33 mouse cellular contexts compared by ENCODE assay signal in the genomic region with DNA sequence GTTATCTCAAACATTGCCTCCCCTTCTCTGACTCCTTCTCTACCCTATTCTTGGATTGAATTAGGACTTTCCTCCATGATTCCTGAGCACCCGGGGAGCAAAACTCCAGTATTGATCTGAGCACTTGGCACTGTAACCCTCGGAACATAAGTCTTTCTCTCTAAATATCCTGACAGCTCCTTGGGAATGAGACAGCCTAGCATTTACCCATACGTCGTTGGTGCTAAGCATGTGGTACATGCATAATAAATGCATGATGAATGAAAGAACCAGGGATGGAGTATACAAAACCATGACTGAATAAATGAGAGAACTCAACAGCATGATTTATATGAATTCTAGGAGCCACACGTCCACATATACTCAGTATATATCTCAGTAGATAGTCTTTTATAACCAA.
"Had no signal": no experiment of that assay in that cellular context is flagged by ENCODE, and none has a peak within 500 bp of the region (broad histone marks: within the 10 kb centered on the region; RNA-seq: fewer than 3 reads in every experiment).

No protein-coding gene starts in this region.

- ATAC-seq: hindbrain, embryonic 16.5 days; hindbrain, postnatal 0 days; inflammation-experienced regulatory T-cells, adult 6 months; intestine, embryonic 15.5 days; intestine, embryonic 16.5 days; intestine, postnatal 0 days had no signal

- H3K9ac ChIP-seq: heart, embryonic 13.5 days; heart, embryonic 15.5 days; hindbrain, embryonic 12.5 days; hindbrain, embryonic 13.5 days; hindbrain, embryonic 14.5 days; hindbrain, embryonic 15.5 days; intestine, embryonic 15.5 days; kidney, embryonic 15.5 days had no signal

- H3K4me2 ChIP-seq: heart, embryonic 13.5 days; heart, embryonic 15.5 days; hindbrain, embryonic 12.5 days; hindbrain, embryonic 13.5 days; hindbrain, embryonic 14.5 days; hindbrain, embryonic 15.5 days; intestine, embryonic 15.5 days; kidney, embryonic 15.5 days had no signal

- H3K4me3 ChIP-seq: heart, embryonic 13.5 days; heart, embryonic 15.5 days; hindbrain, embryonic 10.5 days; hindbrain, embryonic 12.5 days; hindbrain, embryonic 13.5 days; hindbrain, embryonic 15.5 days; intestine, embryonic 15.5 days; kidney, embryonic 15.5 days; layer of hippocampus, adult 2 months; left cerebral cortex, adult 2 months had no signal

- H3K4me1 ChIP-seq: heart, embryonic 13.5 days; heart, embryonic 15.5 days; hindbrain, embryonic 15.5 days; intestine, embryonic 15.5 days had no signal

- H3K27ac ChIP-seq: heart, embryonic 13.5 days; heart, embryonic 15.5 days; hindbrain, embryonic 10.5 days; hindbrain, embryonic 12.5 days; hindbrain, embryonic 13.5 days; hindbrain, embryonic 14.5 days; hindbrain, embryonic 15.5 days; hindbrain, postnatal 0 days; intestine, embryonic 15.5 days; kidney, embryonic 15.5 days; kidney, postnatal 0 days; layer of hippocampus, adult 2 months; left cerebral cortex, adult 2 months had no signal

- H3K9me3 ChIP-seq: heart, embryonic 13.5 days; heart, embryonic 15.5 days; hindbrain, embryonic 10.5 days; hindbrain, embryonic 12.5 days; hindbrain, embryonic 13.5 days; hindbrain, embryonic 15.5 days; intestine, embryonic 15.5 days; kidney, embryonic 15.5 days had no signal

- H3K36me3 ChIP-seq: heart, embryonic 13.5 days; heart, embryonic 15.5 days; hindbrain, embryonic 10.5 days; hindbrain, embryonic 12.5 days; hindbrain, embryonic 13.5 days; hindbrain, embryonic 15.5 days; intestine, embryonic 15.5 days; kidney, embryonic 15.5 days had no signal

- H3K27me3 ChIP-seq: heart, embryonic 13.5 days; heart, embryonic 15.5 days; hindbrain, embryonic 12.5 days; hindbrain, embryonic 13.5 days; hindbrain, embryonic 15.5 days; intestine, embryonic 15.5 days; kidney, embryonic 15.5 days had no signal

- DNase-seq: heart, postnatal 10 days; heart, postnatal 14 days; heart, postnatal 36 days; heart, postnatal 4 days; kidney, adult 11 months; kidney, adult 18-20 months; kidney, adult 2 months; kidney, adult 8-10 months; kidney, adult 9 months; kidney, postnatal 10 days; kidney, postnatal 14 days; kidney, postnatal 25 days; kidney, postnatal 36 days; kidney, postnatal 4 days; layer of hippocampus, adult 9-11 months; layer of hippocampus, postnatal 36 days had no signal
